Mouse (Mus musculus): ENCODE measurements around the gene Nmrk2.

DNA sequence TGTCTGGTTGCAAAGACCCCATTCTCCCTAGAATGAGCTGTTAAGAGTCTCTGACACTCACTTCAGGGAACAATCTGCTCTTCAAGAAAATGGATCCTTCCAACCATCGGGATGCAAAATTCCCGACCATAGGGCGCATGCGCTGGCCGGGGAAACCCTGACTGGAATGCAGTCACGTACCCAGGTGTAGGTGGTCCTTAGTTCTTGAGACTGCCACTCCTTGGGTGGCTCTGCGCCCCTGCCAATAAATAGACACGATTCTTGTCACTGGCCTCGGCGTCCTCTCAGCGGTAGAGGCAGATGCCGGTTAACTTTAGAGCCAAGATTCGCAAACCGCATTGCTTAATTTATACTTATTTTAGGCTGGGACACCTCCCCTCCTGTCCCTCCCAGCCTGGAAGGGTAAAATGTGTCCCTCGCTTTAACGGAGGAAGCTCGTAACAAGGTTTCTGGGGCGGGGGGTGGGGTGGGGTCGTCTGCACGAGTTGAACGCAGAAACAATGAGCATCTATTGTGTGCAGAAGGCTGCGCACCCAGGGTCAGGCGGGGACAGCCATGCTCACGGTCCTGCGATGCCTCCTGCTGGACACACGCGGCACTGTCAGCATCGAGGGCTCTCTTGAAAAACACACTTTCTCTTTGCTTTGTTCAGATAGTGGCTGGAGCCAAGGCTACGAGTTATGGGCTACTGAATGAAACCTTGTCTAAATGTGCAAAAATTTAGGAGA is 27.1 kb downstream of the Nmrk2 start:
- peak; percentile 100 for TF ChIP-seq CTCF (IDR thresholded peaks at IDR 0.05; ENCODE audit: borderline replicate concordance, insufficient read depth, low read length)
- peak; percentile 57 for TF ChIP-seq POLR2A (IDR thresholded peaks at IDR 0.05; ENCODE audit: low read depth, low read length)

All from embryonic fibroblast, embryonic 13.5 days (primary cell).